Mouse (Mus musculus): Measurements from ENCODE around the gene Gm21976. TPM values are rescaled to one million over a fixed set of nuclear protein-coding genes. Genes with fewer than 3 reads are reported as not detected.
A peak's percentile ranks its signal among the peaks of the same experiment; 100 is the strongest.

Gene Gm21976
- polyA plus RNA-seq, 1 experiment from 2014 or later = not detected

- Histone ChIP-seq H3K9me3 (ENCODE audit: control insufficient read depth, low read length) (no peaks in the 10 kb centered on the region), H3K9ac (ENCODE audit: low read length) (no peak overlapping the region), H3K27me3 (ENCODE audit: control insufficient read depth, insufficient read depth, low read length) (peaks cover 30% of the 10 kb centered on the region), H3K36me3 (ENCODE audit: control insufficient read depth, insufficient read depth, low read length) (no peaks in the 10 kb centered on the region), H3K4me3 (ENCODE audit: low read depth, low read length) (no peak overlapping the region), H3K4me2 (replicated peaks; ENCODE audit: low read depth) (no peak overlapping the region), H3K27ac (replicated peaks) (no peak overlapping the region), H3K4me1 (replicated peaks; ENCODE audit: control insufficient read depth, insufficient read depth) (peaks cover 3% of the 10 kb centered on the region; the same call in 1 of the 2 replicates)
- DNase-seq (ENCODE audit: low spot score) = peak; percentile 57
- ATAC-seq (ENCODE audit: low FRiP score, low TSS enrichment) = peak; percentile 33; the same call in 1 of the 2 replicates
- WGBS = 17% methylated on average over 8 of the region's 8 CpGs
- TF ChIP-seq CTCF (IDR thresholded peaks at IDR 0.05; ENCODE audit: low read depth) = peak; percentile 74
- TF ChIP-seq EP300 (optimal IDR thresholded peaks at IDR 0.05) = no peak
These were observed 71.8 kb downstream of the Gm21976 start for GRCm38 (mm10) chr13:98351527-98351926.

GRCm38 (mm10) chr13:98352381-98352975 is 72.8 kb downstream of the Gm21976 start:
- Histone ChIP-seq H3K9me3 (ENCODE audit: control insufficient read depth, low read length) (no peaks in the 10 kb centered on the region), H3K4me1 (replicated peaks; ENCODE audit: control insufficient read depth, insufficient read depth) (peaks cover 3% of the 10 kb centered on the region; the same call in 1 of the 2 replicates), H3K4me3 (ENCODE audit: low read depth, low read length) (no peak overlapping the region), H3K27me3 (ENCODE audit: control insufficient read depth, insufficient read depth, low read length) (peaks cover 31% of the 10 kb centered on the region), H3K36me3 (ENCODE audit: control insufficient read depth, insufficient read depth, low read length) (no peaks in the 10 kb centered on the region), H3K4me2 (replicated peaks; ENCODE audit: low read depth) (no peak overlapping the region), H3K9ac (ENCODE audit: low read length) (no peak overlapping the region), H3K27ac (replicated peaks) (no peak overlapping the region)
- 14% methylated on average over 14 of the region's 14 CpGs for WGBS
- DNase-seq (ENCODE audit: low spot score) (no peak), ATAC-seq (ENCODE audit: low FRiP score, low TSS enrichment) (no peak)
- TF ChIP-seq EP300 (optimal IDR thresholded peaks at IDR 0.05) (no peak), CTCF (IDR thresholded peaks at IDR 0.05; ENCODE audit: low read depth) (no peak)

- no peaks in the 10 kb centered on the region for H3K9me3 ChIP-seq (ENCODE audit: control insufficient read depth, low read length)
- TF ChIP-seq CTCF (IDR thresholded peaks at IDR 0.05; ENCODE audit: low read depth) = no peak; the same call in 1 of the 2 replicates
- TF ChIP-seq EP300 (optimal IDR thresholded peaks at IDR 0.05) = no peak
- WGBS = 3% methylated on average over 13 of the region's 13 CpGs
These were observed 74.0 kb downstream of the Gm21976 start for GRCm38 (mm10) chr13:98353709-98354089.

GRCm38 (mm10) chr13:98354090-98354801 is 74.6 kb downstream of the Gm21976 start, which contains the start of gene Foxd1:
Foxd1 (plus strand) TSS chr13:98354242.
- ATAC-seq (ENCODE audit: low FRiP score, low TSS enrichment) = peak; percentile 78
- no peak within 1 kb of the TSS for H3K27ac ChIP-seq (replicated peaks)
- TF ChIP-seq EP300 (optimal IDR thresholded peaks at IDR 0.05) (no peak), CTCF (IDR thresholded peaks at IDR 0.05; ENCODE audit: low read depth) (no peak; the same call in 1 of the 2 replicates)
- H3K36me3 ChIP-seq (ENCODE audit: control insufficient read depth, insufficient read depth, low read length) = no peaks in the 10 kb centered on the region
- H3K27me3 ChIP-seq (ENCODE audit: control insufficient read depth, insufficient read depth, low read length) = peaks cover 41% of the 10 kb centered on the region
- under 1% methylated on average over 56 of the region's 76 CpGs for WGBS
- peak within 1 kb of the TSS; percentile 68 for H3K4me2 ChIP-seq (replicated peaks; ENCODE audit: low read depth)
- peaks cover 3% of the 10 kb centered on the region; the same call in 1 of the 2 replicates for H3K4me1 ChIP-seq (replicated peaks; ENCODE audit: control insufficient read depth, insufficient read depth)
- H3K9ac ChIP-seq (ENCODE audit: low read length) = peak within 1 kb of the TSS; percentile 31; the same call in 1 of the 2 replicates
- peak; percentile 54 for DNase-seq (ENCODE audit: low spot score)
- H3K4me3 ChIP-seq (ENCODE audit: low read depth, low read length) = peak within 1 kb of the TSS; percentile 36
- no peaks in the 10 kb centered on the region for H3K9me3 ChIP-seq (ENCODE audit: control insufficient read depth, low read length)

More at GRCm38 (mm10) chr13:98353709-98354089, 74.0 kb downstream of the Gm21976 start:
- Histone ChIP-seq H3K4me1 (replicated peaks; ENCODE audit: control insufficient read depth, insufficient read depth) (peaks cover 3% of the 10 kb centered on the region; the same call in 1 of the 2 replicates), H3K4me2 (replicated peaks; ENCODE audit: low read depth) (peak overlapping the region; percentile 68), H3K4me3 (ENCODE audit: low read depth, low read length) (peak overlapping the region; percentile 36), H3K27ac (replicated peaks) (no peak overlapping the region), H3K27me3 (ENCODE audit: control insufficient read depth, insufficient read depth, low read length) (peaks cover 39% of the 10 kb centered on the region), H3K9ac (ENCODE audit: low read length) (no peak overlapping the region), H3K36me3 (ENCODE audit: control insufficient read depth, insufficient read depth, low read length) (no peaks in the 10 kb centered on the region)
- no peak; the same call in 1 of the 2 replicates for ATAC-seq (ENCODE audit: low FRiP score, low TSS enrichment)
- DNase-seq (ENCODE audit: low spot score) = no peak

GRCm38 (mm10) chr13:98354871-98355558 is 75.3 kb downstream of the Gm21976 start:
- no peak overlapping the region for H3K27ac ChIP-seq (replicated peaks)
- H3K4me3 ChIP-seq (ENCODE audit: low read depth, low read length) = peak overlapping the region; percentile 36
- H3K9ac ChIP-seq (ENCODE audit: low read length) = peak overlapping the region; percentile 31; the same call in 1 of the 2 replicates
- ATAC-seq (ENCODE audit: low FRiP score, low TSS enrichment) (peak; percentile 26), DNase-seq (ENCODE audit: low spot score) (peak; percentile 33)
- no peaks in the 10 kb centered on the region for H3K9me3 ChIP-seq (ENCODE audit: control insufficient read depth, low read length)
- peak overlapping the region; percentile 68 for H3K4me2 ChIP-seq (replicated peaks; ENCODE audit: low read depth)
- under 1% methylated on average over 63 of the region's 102 CpGs for WGBS
- TF ChIP-seq EP300 (optimal IDR thresholded peaks at IDR 0.05) (no peak), CTCF (IDR thresholded peaks at IDR 0.05; ENCODE audit: low read depth) (no peak)
- H3K4me1 ChIP-seq (replicated peaks; ENCODE audit: control insufficient read depth, insufficient read depth) = peaks cover 3% of the 10 kb centered on the region; the same call in 1 of the 2 replicates
- no peaks in the 10 kb centered on the region for H3K36me3 ChIP-seq (ENCODE audit: control insufficient read depth, insufficient read depth, low read length)
- peaks cover 45% of the 10 kb centered on the region for H3K27me3 ChIP-seq (ENCODE audit: control insufficient read depth, insufficient read depth, low read length)
